Mouse (Mus musculus) cerebellum, adult 2 months (tissue): ENCODE results near the gene Pttg1ip.

Source experiments
- CTCF ChIP-seq: fragments of 200-500 bp; IDR thresholded peaks from 2 replicates; pipeline ENCODE4 v1.5.1; 2011; ENCODE audit warnings: low read depth, mild to moderate bottlenecking, control low read depth, low read length, moderate library complexity, borderline replicate concordance; ENCODE audit not compliant: insufficient read depth
- POLR2A ChIP-seq: fragments of 200-500 bp; IDR thresholded peaks from 2 replicates; pipeline ENCODE4 v1.6.1; 2011; ENCODE audit warnings: low read length, control low read depth, borderline replicate concordance; ENCODE audit not compliant: insufficient read depth

DNA sequence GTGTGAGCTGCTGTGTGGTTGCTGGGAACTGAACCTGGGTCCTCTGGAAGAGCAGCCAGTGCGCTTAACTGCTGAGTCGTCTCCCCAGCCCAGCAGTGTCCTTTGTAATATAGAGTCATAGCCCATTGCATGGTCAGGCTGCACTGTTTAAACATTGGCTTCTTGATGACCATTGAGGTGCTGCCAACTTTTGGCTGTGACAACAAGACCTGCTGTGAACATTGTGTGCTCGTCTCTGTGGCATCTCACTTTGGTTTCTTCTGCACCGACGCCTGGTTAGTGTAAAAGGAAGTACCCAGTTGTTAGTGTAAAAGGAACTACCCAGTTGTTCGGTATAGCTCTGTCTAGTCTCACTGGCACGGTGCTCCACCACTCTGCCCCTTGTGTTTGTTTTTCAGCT lies 45.1 kb downstream of the Pttg1ip start:
- no peak for TF ChIP-seq CTCF
- no peak for TF ChIP-seq POLR2A
